Mouse (Mus musculus): ENCODE results near the gene Lpcat1. TPM values are rescaled to one million over a fixed set of nuclear protein-coding genes. Genes with fewer than 3 reads are reported as not detected.
A peak's percentile ranks its signal among the peaks of the same experiment; 100 is the strongest.

The Lpcat1 gene
- 10 to 100 TPM in 1 of 2 experiments, 1 to 10 TPM in 1; 9.0 to 10.8 TPM for total RNA-seq (2021)
- long read RNA-seq, experiment 1, transcript Lpcat1-201 (14 exons, 3,675 nt): major isoform, 5 of 9 reads
- long read RNA-seq, experiment 1, partial matches to known transcripts: 2 of 9 reads
- long read RNA-seq, experiment 1, other reads (novel, unspliced or antisense): 1 of 9 reads
- long read RNA-seq, experiment 2, partial matches to known transcripts: 1 of 2 reads
- long read RNA-seq, experiment 2, other reads (novel, unspliced or antisense): 1 of 2 reads

DNA sequence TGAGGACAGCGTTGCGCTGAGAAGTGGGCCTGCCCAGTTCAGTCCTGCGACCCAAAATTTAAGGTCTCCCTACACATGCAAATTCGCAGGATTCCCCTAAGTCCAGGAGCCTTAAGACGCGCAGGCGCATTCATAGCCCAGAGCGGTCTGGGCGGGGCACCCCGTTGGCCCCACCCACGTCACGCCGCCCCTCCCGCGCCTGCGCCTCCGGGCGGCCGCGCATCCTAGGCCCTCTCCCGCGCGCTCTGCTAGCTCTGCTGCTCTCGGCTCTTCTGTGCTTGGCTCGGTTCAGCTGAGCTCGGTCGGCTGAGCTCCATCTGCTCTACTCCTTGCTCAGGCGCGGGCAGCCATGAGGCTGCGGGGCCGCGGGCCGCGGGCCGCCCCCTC is at the start of gene Lpcat1:
Gene Lpcat1 (plus strand): TSS at position 164 of the 387 bp plus-strand sequence.
- DNase-seq: peak; percentile 91

DNA sequence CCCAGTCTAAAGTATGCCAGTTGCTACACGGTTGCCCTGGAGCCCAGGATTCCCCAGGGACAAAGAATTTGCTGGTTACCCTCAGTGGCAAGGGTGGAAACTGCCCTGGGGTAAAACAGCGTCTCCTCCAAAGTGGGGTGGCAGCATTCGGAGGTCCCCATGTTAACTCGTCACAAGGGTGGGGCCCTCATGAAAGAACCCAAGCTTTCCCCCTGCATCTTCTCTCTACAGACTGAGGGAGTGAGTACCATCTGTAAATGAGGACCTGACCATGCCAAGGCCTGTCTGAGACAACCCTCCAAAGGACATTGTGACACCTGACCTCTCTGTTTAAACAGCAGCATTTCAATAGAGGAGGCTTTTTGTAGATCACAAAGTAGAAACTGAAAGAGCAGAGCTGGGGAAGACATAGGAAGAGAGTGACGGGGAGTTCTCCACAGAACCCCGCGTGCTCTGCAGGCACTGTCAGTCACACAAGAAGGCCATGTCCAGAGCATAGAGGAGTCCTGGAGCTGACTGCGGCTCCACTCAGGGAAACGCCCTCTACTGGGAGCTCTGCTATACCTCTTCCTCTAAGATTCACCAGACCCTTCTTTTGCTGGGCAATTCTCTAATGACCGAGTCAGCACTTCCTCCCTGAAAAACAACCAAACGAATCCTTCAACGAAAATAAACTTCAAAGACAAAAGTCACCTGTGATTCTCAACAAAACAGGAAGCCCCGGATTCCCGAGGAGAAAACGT is 49.3 kb upstream of the Lpcat1 start:
- DNase-seq: peak; percentile 25 to 40

DNA sequence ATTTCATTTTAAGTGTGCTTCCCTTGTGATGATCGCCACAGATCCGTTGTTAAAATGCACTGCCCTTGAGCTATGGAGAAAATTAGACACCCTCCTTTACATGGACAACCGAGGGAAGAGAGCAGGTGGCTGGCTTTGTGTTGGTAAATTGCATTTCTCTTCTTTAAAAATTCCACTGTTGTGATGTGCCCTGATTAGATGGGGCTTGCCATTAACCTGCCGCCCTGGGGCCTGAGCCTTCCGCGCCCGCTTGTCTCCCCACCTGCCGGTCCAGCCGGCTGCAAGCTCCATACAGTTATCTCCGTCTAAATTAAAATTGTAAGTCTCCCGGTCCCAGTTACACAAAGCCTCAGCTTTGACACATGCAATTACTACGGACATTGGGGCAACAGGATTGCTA is 48.7 kb upstream of the Lpcat1 start:
- DNase-seq: no peak

DNA sequence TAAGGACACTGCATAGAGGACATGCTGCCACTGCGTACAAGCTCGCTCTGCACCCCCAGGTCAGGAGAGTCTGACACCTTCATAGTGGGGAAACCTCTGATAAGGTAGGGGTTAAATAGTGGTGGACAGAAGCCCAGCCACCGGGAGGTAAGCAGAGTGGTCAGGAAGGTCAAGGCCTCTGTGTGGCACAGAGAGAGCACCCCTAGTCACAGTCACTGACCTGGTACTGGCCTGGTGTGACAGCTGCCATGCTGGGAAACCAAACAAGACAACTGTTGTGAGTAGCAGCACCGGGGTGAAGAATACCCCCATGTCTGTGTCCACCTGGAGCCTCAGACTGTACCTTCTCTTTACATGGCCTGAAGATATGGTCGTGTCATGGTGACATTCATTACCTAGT is 47.8 kb upstream of the Lpcat1 start:
- DNase-seq: no peak

DNA sequence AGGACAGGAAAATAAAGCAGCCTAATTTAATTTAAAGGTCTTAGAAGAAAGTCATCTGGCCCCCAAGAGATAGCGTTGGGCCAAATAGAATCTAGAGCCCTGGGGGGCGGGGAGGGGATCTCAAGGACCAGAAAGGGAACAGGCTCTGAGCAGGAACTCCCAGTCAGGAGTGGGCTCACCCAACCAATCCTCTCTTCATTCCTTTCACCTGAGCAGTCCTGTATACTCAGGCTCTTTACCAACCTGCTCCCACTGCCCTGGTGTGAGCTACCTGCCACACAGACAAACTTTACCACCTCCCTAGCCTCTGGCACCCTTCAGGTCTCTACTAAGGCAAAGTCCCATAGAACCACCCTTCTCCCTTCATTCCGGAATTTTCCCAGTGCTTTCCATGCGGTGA is 44.0 kb upstream of the Lpcat1 start:
- DNase-seq: no peak

DNA sequence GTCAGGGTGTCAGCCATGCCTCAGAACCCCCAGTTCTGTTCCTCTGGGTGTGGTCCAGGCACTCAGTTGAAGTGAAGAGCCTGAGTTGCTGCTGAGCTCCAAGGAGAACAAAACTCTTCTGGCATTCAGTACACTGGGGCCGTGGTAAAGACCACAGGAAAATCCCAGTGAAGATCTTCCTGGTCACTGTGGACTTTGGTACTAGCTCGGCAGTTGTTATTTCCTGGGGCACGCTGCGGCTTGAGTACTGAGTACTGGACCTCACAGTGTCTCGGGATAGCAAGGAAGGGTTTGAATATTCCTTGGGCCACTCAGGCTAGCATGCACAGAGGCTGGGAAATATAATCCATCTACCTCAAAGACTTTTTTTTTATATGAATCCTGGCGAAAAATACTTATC is 42.0 kb upstream of the Lpcat1 start:
- no peak for DNase-seq

DNA sequence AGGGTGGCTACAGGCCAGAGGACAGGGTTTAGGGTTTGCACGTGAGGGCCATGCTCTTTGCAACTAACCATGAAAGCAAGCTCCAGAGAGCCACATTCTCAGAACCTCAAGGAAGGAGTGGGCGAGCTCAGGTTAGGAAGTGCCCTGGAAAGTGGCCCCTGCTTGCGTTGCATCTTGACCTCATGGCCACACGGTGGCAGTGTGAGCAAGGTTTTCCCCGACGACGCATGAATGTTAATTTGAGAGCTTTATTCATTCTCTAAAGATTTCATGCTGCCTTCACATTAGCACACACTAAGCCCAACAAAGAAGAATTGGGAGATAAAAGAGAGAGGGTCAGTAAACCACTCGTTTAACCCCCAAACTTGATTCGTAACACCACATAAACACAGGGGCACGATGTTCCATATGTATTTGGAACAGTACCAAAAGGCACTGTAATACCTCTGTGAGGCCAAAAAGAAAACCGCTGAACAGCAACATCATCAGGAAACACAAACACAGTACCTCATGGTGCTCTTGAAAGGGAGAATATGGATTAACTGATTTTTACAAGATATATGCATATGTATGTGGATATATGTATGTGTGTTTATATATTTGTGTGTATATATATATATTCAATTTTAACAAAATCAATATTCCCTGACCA is 41.0 kb upstream of the Lpcat1 start:
- DNase-seq: peak; percentile 56 to 80

DNA sequence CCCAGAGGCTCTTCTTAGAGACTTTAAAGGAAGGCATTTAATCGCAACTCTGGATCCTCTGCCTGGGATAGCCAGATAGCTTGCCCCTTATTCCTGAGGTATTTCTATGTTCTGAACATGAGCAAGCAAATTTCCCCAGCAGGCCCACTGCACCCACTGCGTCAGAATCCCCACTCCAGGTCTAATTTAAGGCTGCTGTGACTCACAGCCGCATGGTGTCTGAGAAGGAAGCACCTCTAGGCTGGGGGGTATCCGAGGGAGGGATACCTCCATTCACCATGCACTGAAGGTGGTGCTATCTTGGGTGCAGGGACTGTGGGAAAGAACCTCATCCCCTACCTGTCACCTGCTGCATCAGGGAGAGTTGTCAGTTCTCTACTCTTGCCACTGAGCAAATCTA is 40.4 kb upstream of the Lpcat1 start:
- no peak for DNase-seq

DNA sequence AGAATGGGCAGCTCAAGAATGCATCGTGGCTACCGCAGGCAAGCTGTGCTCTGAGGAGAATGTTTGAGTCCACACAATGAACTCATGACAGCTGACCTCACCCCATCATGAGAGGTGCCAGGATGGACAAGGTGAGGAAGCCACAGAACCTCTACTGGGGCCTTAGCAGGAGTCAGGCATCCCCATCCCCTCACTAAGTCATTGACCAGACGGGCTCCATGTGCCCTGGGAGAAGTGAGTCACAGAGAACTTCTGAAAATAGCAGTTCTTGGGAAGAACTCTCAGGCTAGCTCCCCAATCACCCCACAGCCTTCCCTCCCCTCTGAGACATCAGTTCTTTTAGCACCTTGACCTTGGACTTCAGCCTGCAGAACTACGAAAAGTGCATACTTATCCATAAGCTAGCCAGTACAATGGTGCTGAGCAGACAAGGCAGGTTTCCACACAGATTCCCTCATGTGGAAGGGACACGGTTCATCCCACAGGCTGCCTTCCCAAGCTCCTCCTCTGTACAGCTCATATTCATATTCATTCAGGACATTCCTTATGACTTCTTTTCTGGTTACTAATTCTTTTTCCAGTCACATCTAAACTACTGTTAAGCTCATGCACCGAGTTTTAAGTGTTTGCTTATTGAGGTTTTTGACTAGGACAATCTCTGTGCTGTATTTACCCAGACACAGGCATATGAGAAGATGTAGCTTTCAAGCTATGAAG is 37.2 kb upstream of the Lpcat1 start:
- no peak for DNase-seq

DNA sequence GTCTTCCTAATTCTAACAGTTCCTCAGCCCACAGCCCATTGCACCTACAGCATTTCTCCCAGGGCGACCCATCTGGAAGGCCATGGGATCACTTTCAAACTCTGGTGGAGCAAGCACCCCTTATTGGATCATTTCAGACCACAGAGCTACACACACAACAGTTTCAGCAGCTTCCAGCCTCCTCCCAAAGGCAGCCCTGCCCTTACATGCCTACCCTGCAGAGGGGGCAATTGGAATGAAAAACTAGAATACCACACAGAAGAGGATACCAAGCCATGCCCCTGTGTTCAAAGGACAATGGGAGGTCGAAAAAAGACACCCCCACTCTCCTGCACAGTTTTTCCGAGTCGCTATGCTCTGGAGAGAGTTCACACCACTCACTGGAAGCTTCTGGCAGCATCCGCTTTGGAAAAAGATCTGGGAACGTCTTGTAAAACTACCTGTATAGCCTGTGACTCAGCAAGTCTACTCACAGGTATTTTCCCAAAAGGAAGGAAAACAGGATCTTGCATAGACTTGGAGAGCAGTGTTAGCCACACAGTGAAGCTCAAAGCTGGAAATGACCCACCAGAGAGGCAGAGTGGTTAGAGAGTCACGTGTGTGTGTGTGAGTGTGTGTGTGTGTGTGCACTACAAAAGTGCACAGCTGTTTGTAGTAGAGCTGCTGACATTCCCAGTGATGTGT is 34.4 kb upstream of the Lpcat1 start:
- DNase-seq: no peak

DNA sequence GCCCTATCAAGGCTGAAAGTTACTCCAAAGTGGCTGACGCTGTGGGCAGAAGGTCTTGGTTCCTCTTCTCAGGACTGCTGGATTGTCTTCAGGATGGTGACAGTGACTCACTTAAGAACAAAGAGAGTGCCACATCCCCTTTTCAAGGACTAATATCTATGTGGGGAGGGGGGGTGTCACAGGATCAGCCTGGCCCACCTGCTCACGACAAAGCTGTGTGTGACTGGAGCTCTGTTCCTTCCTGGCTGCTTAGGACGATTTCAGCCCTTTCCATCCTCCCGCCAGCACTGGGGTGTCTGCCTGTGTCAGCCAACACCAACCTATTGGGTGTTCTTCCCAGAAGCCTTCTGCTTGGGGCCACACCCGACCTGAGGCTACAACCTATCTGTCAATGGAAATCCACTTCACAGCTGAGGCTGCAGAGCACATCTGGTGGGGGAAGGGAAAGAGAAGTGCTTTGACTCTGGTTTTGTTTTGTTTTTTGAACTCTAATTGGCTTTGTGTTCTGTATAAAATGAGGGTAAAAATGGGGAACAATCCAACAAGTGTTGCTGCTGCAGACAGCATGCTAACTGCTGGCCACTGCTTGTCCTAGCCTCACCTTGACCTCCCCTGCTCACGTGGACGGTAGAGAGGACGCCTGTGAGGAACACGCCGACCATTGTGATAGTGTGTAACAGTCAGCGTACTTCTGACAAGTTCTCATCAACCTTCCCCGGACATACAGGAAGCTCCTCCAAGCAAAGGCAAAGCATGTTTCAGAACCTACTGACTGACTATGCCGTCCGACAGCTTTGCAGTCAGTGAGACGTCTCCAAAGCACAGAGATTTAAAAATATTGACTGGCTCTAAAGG is 33.1 kb upstream of the Lpcat1 start:
- no peak for DNase-seq

DNA sequence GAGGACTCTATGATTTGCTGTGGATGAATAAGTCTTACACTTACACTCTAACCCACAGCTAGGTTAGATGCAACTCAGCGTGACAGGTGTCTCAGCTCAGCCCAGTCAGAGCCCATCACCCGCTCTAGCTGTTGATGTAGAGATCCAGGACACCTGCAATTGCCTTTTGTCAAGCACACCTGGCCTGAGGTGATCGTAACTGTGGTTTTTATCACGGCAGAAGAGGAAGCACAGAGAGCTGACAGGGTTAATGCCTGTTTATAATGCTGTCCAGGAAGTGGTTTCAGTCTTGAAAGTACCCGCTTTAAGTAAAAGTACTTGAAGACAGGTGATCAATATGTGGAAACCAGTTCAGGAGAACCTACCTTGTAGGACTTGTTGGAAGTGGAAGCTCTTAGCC is 32.3 kb upstream of the Lpcat1 start:
- DNase-seq: no peak

DNA sequence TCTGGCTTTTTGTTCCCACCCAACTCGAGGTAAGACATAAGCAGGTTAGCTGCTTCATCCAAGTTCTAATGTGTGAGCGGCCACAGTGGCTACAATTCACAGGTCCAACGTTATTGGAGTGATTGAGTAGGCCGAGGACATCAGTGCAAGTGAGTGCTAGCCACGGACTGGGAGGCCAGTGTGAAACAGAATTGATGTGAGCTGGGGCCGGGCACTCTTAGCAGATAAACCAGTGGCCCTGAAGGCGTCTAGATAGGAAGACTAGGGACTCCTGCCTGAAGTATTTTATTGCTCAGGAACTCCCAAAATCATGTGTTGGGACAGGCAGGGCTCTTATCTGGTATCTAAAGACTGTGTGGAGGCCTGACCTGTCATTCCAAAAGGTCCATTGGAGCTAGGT is 31.3 kb upstream of the Lpcat1 start:
- no peak for DNase-seq

DNA sequence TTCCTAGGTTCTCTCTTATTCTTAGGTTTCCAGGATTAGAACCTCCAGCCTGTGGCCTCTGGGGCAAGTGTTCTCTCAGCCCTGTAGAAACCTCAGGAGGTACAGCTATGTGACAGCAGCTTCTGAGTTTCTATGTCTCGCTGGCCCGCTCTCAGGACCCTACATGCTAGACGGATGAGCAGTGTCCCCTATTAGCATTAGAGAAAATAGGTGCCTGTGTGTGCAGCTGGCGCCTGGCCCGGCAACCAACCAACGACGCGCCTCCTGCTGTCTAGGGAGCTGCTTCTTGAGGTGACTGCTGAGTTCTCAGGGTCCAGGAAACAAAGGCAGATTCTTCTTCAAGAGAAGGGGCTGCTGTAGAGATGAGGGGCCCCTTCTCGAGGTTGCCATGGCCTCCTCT is 27.9 kb upstream of the Lpcat1 start:
- no peak for DNase-seq

DNA sequence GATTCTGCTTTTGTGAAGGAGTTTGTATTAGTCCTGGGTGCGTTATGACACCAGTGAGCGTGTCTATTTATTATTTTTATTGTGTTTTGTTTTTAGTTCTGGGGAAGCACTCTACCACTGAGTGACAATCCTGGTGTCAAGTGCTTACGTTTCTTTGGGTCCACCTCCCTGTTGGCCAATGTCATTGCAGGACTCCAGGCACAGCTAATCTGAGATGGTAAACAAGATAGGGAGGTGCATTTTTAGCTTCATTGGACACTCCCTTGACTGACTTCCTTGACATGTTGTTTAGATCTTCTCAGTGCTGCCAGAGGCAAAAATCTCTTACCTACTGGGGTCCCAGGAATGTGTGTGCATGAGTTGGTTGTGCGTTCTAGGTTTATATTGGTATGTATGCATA is 26.0 kb upstream of the Lpcat1 start:
- DNase-seq: peak in 1 of 2 experiments; percentile 60

DNA sequence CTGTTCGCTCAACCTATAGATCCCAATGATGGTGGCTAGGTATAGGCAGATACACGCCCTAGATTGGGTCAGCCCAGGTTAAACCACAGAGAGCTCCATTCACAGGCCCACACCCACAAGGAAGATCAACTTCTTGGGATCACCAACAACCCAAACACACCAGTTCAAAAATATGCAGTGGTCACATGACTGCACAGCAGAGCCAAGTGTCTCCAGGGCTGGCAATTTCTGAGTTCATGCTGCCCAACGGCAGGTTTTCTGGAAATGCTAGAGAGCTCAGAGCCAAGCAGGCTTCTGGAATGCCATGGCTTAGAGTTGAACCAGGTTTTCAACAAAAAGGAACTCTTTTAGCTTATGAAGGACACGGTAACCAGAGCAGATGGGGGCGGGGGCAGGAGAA is 25.3 kb upstream of the Lpcat1 start:
- no peak for DNase-seq

DNA sequence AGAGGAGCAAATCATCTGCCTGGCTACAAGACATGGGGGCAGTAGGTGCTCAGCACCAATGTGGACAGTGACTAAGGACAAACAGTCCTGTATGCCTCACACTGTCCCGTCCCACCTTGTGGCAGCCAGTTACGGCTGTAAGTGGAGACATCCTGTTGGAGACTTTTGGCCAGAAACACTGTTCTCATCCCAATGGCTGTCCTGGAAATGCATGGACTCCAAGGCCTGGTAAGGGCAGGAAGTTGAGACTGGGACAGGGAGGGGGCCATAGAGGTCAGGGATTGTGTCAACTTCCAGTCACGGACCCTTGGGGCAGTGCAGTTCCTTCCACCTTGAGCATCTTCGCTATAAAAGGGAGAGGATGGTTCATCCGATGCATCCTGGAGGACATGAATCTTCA is 24.6 kb upstream of the Lpcat1 start:
- DNase-seq: peak in 1 of 2 experiments; percentile 66

DNA sequence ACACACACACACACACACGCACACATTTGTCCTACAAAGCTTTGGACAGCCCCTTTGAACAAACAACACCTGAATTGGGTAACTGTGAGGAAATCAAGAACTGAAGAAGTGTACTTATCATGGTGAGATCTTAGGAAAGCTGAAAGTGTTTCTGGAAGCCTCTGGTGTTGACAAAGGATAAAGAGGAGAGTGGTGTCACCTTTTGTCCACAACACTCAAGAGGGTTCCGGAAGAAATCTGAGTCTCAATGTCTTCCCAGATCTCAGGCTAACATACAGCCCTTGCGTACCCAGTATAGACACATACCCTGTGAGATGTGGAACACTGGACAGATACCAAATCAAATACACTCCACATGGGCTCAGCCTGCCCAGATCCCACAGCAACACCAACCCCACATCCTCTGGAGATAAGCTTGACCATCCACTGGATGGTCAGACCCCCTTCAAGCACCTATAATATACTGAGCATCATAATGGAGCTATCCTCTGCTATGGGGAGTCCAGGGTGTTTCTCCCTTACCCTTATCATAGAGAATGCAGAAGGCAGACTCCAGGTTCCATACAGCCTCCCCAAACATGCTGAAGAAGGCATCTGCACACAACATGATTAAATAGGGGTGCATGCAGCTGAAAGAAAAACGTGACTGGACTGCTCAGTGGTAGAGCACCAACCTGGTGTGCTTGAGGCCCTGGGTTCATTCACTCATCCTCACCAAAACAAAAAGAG is 23.7 kb upstream of the Lpcat1 start:
- DNase-seq: no peak

DNA sequence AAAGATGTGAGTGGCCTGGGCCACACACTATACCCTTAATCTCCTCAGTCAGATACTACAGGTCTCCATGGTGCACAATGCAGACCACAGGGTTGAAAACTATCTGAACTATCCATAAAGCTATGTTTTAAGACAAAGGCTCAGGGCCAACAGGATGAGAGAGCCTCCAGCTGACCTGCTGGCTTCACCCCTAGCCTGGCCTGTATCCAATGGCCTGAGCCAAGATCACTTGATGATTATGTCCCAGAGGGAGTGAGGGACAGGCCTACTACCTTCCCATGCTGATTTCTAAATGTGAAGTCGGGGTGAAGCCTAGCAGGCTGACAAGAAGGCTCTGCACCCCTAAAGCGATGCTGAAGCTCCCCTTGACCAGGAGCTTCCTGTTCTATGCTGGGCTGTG is 21.9 kb upstream of the Lpcat1 start:
- DNase-seq: peak; percentile 65 to 79

DNA sequence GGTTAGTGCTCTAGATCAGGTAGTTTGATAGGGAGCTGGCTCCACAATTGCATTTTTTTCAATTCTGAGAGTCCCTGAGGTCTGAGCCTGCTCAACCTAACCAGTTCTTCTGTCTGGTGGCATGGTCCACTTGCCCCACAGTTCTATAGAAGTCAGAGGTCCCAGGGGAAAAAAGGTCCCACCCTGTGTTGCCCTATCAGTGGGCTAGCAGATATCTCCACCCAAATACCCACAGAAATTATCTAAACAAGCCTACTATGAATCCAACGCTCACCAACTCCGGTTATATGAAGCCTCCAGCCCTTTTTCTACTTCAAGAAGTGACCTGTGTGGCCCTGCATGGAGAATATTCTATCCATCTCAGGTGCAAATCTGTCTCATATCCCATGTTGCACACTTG is 20.9 kb upstream of the Lpcat1 start:
- DNase-seq: no peak

DNA sequence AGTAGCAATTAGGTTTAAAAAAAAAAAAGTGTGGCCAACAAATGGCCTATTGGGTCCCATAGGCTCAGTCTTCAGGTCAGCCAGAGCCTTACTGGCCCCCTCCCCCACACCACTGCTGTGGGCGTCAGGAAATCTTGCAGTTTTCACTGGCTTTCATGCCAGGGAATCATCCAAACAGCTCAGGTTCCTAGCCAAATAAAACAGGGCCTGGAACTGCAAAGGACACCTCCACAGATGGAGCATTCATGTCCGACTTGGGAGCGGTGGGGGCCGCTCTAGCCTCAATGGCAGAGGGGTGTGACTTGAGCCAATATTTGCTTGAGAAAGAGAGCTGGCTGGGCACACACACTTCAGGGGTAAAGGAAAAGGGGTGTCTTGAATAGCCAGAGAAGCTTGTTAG is 20.5 kb upstream of the Lpcat1 start:
- DNase-seq: no peak
